Mouse (Mus musculus): Measurements from ENCODE around the gene Olfr132. TPM values are rescaled to one million over a fixed set of nuclear protein-coding genes. Genes with fewer than 3 reads are reported as not detected.
"Not testable (repeated sequence)": the region's sequence is repeated elsewhere in the genome, so short reads cannot be mapped to it uniquely, and the experiment has no call there.

Gene Olfr132
- not detected for total RNA-seq (2021)

DNA sequence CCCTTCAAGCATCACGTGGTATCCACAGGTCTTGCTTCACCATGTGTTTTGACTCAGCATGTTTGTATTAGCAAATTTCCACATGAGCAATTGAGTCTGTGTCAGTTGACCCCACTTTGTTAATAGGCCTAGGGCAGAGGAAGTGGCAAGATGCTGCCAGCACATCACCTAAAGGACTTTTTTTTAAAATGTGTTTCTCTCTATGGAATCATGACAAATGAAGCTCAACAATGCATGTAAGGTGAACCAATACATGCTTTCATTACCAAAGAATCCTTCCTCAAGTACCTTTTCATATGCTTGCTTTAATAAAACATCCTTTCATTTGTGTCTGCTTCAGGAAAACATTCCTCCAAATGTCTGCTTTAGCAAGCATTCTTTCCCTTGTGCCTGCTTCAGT, at the start of gene Olfr132:
Gene Olfr132 (minus strand): TSS at position 101 of the 400 bp plus-strand sequence.
- no peak for DNase-seq (ENCODE audit: extremely low spot score in 1 of 2, low spot score in 1 of 2)

DNA sequence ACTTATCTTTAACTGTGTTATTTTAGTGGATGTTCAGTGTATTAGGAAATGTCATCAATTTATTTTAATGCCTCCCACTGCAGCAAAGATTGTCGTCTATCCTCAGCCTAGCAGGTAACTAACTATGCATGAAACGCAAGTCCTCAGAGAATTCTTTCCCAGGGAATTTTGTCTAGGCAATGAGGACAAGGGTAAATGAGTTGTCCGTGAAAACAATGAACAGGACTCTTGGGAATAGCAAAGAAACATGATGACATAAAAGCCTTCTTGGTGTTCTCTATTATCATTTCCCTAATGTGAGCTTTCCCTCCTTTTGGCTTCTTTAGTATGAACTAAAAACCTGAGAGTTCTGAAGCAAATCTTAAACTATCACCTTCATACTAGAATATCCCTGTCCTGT, 36.8 kb upstream of the Olfr132 start, which contains the start of gene Olfr134:
Gene Olfr134 (plus strand): TSS at position 301 of the 400 bp plus-strand sequence.
- DNase-seq (ENCODE audit: extremely low spot score in 1 of 2, low spot score in 1 of 2) = no peak

DNA sequence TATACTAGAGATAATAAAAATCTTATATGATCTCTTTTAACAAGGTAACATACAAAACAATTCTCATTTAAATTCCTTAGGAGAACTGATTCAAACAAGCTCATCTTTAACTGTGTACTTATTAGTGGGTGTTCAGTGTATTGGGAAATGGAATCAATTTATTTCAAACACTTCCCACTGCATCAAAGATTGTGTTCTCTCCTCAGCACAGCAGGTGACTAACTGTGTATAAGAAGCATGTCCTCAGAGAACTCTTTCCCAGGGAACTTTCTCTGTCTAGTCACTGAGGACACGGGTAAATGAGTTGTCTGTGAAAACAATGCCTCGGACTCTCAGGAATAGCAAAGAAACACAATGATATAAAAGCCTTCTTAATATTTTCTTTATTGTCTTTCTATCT, 10.7 kb upstream of the Olfr132 start, which contains the start of gene Olfr133:
Gene Olfr133 (plus strand): TSS at position 301 of the 400 bp plus-strand sequence.
- DNase-seq (ENCODE audit: extremely low spot score in 1 of 2, low spot score in 1 of 2) = no peak

DNA sequence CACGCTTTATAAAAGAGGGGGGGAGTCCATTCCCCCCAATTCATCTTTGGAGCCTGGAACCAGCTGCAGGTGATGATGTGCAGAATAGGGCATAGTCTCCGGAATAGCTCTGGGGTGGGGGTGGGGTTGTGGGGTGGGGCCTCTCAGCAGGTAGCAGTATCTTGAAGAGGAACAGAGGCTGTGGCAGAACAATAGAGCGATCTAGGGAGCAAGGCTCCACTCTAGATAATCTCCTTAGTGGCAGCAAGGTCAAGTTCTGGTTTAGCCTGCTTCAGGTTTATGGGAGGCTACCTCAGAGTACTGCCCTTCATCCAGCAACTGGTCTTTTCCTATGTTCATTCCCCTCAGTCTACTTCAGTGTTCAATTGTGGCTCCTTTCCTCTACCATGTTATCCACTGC, 9.0 kb downstream of the Olfr132 start:
- not testable (repeated sequence) for DNase-seq (ENCODE audit: extremely low spot score in 1 of 2, low spot score in 1 of 2)

DNA sequence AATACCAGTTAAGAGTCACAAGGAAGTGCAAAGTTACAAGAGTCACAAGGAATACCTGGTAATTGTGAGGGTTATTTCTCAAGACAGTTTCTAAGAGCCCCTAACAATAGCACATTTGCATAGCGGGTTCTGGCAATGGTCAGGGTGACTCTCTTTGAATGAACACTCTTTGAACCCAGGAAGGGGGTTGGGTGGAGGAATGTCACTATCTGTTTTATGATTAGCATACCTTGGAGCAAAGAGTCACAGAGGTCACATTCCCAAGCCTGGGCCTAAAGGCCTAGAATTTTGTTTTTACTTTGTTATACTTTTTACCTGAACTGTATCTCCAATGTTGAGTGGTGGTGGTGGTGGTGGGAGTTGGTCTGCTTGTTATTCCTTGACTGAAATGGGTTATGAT, 10.1 kb downstream of the Olfr132 start:
- not testable (repeated sequence) for DNase-seq (ENCODE audit: extremely low spot score in 1 of 2, low spot score in 1 of 2)

DNA sequence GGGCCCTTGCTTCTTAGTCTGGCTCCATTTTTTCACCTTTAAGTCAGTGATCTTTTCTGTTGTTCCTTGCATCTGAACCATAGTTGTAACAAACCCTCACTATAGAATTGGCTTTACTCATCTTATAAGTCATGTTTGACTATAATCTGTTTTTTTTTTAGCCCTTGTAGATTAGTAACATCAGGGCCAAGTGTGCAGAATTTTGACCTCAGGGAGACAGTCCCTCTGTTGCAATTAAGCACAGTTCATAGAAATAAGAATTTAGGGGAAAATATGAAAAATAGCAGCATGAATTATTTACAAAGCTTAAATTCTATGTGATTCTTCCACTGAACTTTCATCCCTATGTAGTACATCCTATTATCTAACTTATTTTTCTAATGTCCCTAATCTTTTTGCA, 45.7 kb downstream of the Olfr132 start, which contains the start of gene Olfr131:
Gene Olfr131 (minus strand): TSS at position 101 of the 400 bp plus-strand sequence.
- no peak for DNase-seq (ENCODE audit: extremely low spot score in 1 of 2, low spot score in 1 of 2)

DNA sequence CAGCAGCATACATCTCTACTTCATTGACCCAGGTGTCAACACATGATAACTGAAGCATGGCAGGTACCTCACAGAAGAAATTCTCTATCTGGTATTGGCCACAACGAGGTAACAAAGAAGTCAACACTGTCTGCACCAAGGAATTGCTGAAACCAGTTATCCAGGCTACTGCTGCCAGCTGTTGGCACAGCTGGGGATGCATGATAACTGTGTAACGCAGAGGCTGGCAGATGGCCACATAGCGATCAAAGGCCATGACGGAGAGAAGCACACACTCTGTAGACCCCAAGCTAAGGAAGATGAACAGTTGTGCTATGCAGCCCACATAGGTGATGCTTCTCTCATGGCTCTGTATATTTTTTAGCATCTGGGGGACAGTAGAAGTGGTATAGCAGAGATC, 52.0 kb downstream of the Olfr132 start:
- DNase-seq (ENCODE audit: extremely low spot score in 1 of 2, low spot score in 1 of 2) = no peak

Other genes with a start within 250 kb of the Olfr132 start
- not detected for gene Olfr127, start 234.1 kb downstream of the Olfr132 start, total RNA-seq (2021)
- not detected for gene Olfr128, start 214.0 kb downstream of the Olfr132 start, total RNA-seq (2021)
- not detected for gene Olfr761, start 181.4 kb downstream of the Olfr132 start, total RNA-seq (2021)
- not detected for gene Olfr129, start 74.4 kb downstream of the Olfr132 start, total RNA-seq (2021)
- gene Olfr130, start 70.6 kb downstream of the Olfr132 start, total RNA-seq (2021) = not detected
- not detected for gene Olfr131, start 45.8 kb downstream of the Olfr132 start, total RNA-seq (2021)
- not detected for gene Olfr133, start 10.8 kb upstream of the Olfr132 start, total RNA-seq (2021)
- not detected for gene Olfr134, start 36.9 kb upstream of the Olfr132 start, total RNA-seq (2021)
- gene Olfr135, start 69.8 kb upstream of the Olfr132 start, total RNA-seq (2021) = not detected
- gene Olfr138, start 126.5 kb upstream of the Olfr132 start, total RNA-seq (2021) = not detected
- not detected for gene Olfr137, start 173.0 kb upstream of the Olfr132 start, total RNA-seq (2021)
- not detected for gene Olfr136, start 195.3 kb upstream of the Olfr132 start, total RNA-seq (2021)

Data from layer of hippocampus, postnatal 25 days (tissue).